Mouse (Mus musculus) liver, adult (tissue): Measurements from ENCODE around the gene Shank3.

ENCODE experiments used
- GATA4 ChIP-seq: IDR thresholded peaks from 2 replicates; pipeline ENCODE4 v1.6.1; 2014; ENCODE audit warnings: mild to moderate bottlenecking, low read length; ENCODE audit not compliant: insufficient replicate concordance

Shank3 gene

DNA sequence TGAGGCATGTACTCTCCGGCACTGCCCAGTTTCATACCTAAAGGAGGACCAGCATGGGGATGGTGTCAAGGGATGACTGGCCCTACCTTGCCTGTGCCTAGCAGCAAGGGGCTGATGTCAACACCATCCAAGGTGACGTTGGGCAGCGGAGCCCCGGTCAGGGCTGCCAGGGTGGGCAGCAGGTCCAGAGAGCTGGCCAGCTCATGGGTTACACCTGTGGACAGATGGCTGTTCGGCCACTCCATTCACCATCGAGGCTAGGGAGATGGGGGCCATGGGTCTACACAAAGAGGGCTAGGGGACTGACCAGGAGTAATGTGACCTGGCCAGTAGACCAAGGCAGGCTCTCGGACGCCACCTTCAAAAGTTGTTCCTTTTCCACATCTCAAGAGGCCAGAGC is 25.5 kb upstream of the Shank3 start:
- TF ChIP-seq GATA4: no peak

DNA sequence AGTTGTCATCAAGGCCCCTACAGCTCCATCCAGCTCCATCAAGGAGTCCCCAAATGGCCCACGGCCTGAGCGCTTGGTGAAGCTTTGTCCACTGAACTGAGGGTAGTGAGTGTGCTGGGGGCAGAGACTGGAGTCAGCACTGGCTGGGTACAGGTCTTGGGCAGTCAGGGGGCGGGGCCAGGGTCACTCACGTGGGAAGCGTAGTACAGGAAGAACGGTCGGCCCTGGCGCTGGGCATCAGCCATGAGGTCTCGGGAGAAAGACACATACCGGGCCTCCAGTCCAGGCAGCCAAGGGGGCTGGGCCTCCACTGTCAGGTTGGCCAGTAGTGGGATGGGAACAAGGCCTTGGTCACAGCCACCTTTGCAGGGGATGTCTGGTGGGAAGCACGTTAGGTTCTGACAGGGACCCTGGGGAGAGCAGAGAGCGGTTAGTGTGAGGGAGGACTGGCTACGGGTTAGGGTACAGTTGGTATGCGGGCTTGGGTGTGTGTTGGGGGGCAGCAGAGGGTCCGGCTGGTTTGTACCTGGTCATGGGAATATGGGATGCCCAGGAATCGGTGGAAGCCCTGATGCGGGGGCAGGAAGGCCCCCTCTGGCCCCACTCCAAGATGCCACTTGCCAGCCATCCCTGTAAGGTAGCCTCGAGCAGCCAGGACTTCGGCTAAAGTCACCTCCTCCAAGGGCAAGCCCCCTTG is 24.7 kb upstream of the Shank3 start:
- no peak for TF ChIP-seq GATA4

DNA sequence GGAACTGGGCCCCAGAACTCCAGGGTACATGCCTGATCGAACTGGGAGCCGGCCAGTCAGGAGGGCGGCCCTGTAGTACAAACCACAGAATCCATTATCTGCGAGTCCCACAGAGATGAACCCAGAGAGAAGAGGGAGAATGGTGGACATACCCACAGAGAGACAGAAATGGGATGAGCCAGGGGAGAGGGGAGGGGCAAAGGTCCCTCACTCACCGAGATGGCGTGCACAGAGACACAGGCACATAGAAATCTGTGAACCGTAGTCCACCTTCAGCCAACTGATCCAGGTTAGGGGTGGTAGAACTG is 24.2 kb upstream of the Shank3 start:
- no peak for TF ChIP-seq GATA4

DNA sequence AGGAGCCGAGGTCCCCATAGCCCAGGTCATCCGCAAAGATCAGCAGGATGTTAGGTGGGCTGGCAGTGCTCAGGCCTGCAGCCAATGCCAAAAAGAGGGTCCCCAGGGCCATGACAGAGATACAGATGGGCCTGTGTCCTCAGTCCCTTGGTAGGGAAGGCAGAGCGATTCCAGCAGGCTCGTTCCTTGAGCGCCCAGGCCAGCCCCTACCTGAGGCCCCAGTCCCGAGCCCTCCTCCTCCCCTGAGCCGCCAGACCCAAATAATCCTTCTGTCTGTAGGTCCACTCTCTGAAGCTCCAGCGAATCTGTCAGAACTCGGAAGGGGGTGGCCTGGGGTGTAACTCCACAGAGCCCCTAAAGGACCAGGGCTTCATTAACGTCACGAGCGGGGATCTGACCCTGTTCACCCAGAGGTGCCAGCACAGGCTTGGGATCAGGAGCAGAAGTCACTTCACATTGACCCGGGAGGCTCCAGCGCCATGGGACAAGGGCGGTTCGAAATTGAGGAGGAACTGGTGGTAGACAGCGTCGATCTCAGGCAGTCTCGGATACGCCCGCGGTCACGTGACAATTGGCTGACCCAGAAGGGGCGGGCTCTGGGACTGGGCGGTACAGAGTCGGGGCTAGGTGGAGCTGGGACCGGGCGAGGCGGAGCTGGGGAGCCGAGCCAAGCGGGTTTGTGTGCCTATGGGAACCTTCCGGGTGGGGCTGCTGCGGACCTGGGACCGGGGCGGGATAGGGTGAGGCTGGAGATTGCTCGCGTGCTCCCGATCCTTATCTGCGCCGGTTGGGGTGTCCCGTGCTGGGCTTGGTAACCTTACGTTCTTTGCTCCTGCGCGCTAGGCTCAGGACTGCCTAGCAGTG is 23.6 kb upstream of the Shank3 start:
- peak; percentile 100 for TF ChIP-seq GATA4

DNA sequence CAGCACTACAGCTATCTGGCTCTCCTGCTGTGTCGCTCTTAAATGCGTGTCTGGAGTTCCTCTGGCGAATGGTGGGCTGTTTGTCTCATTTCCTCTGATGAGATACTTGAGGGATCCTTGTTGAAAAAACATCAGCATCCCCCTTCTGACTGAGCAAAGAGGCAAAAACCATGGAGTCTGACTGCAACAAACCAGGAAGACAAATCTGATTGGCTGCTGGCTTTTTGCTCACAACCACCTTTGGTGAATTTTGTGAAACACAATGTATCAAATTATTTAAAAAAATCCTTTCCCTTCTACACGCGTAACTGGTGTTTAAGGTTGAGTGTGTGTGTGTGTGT is 23.0 kb upstream of the Shank3 start:
- no peak for TF ChIP-seq GATA4

DNA sequence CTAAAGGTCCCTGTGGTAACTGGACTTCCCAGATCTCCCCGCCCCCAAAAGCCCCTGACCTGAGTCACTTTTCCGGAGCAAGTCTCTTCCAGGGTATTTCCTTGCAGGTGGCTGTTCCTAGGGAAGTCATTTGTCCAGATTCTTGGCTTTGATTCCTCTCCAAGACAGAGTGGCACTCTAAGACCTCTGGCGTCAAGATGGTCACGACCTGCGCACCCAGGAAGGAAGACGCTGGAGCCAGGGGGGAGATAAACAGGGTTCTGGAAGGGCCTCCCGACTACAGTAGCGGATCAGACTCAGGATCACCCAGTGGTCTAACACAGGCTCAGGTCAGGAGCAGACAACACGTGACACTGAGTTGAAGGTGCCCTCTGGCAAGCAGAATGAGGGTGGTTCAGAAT is 22.3 kb upstream of the Shank3 start, which contains the start of gene Arsa:
TSS of gene Arsa (minus strand) at position 335 of the 401 bp plus-strand sequence.
- peak; percentile 67; the same call in 1 of the 2 replicates for TF ChIP-seq GATA4

DNA sequence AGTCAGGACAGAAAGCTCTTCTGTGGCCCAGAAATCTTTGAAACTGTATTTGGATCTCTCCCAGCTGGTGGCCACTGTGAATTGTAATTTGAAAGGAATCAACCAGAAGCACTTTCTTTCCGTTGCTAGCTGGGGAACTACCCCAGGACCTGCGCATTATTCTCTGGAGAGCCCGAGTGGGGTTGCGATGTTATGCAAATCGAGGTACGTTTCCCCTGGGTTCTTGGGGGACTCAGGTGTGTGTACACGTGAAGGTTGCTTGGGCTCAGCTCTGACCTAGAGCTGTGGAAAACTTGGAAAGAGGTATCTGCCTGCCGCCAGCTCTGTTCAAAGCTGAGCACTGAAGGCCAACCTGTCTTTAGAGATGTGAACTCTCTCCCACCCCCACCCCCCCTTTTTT is 21.6 kb upstream of the Shank3 start:
- TF ChIP-seq GATA4: no peak

DNA sequence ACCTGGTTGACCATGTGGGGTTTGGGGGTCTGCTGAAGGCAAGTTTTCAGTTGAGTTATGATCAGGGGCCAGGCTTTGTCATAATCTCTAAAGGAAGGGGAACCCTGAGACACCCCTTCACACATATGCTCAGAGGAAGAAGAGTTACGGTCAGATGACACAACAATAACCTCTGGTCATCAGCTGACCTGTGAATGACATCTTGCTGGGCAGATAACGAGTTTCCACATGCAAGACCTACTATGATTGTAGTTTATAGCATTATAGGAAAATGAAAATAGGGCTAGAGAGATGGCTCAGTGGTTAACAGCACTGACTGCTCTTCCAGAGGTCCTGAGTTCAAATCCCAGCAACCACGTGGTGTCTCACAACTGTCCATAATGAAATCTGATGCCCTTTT is 20.8 kb upstream of the Shank3 start:
- TF ChIP-seq GATA4: peak; percentile 53; the same call in 1 of the 2 replicates

DNA sequence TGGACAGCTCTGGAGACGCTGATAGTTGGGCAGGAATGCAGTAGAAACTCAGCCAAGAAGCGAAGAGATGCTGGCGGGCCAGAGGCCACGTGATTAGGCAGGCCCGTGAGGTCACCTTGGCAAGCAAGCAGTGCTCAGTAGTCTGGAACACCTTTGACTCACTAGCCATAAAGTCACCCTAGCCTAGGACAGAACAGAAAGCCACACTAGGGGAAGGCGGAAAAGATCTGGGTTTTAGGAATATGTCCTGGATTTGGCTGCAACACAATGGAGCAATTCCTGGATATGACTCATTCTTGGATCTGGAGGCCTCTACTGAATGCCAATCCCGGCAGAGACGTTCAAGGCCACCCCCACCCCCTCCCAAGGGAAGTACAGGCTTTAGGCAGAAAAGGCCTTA is 18.8 kb upstream of the Shank3 start:
- no peak for TF ChIP-seq GATA4

DNA sequence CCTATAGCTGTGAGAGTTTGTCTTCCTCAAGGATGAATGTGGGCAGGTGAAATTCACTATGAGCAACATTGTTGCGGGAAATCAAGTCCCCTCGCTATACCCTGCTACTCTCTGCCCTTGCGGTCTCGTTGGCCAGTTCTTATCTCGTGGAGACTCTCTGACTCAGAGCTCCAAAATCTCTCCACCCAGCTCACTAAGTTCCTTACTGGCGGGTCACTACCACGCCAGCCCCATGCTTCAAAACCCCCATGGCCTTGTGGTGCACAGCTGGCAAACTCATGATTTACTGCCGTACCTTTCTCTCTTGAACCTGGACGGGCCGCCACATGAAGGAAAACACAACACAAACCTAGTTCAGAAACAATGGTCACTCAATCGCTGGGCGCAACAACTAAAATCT is 11.2 kb upstream of the Shank3 start:
- no peak for TF ChIP-seq GATA4

DNA sequence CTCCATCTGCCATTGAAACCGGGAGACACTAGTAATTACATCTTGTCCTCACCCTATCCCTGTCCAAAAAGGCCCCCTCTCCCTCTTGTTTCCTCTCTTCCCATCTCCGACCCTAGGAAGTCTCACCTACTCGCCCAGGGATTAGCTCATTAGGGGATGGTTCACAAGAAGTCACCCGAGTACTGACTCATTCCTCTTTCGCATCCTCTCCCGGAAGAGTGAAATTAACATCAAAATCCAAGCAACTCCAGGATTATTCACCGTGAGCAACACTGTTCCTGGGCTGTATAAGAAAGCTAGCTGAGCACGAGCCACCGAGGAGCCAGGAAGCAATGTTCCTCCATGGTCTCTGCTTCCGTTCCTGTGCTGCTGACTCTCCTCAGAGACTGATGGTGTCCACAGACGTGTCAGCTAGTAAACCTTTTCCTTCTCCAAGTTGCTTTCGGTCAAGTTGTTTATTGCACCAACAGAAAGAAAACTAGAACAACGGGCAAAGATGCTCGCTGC is 10.8 kb upstream of the Shank3 start:
- TF ChIP-seq GATA4: no peak

DNA sequence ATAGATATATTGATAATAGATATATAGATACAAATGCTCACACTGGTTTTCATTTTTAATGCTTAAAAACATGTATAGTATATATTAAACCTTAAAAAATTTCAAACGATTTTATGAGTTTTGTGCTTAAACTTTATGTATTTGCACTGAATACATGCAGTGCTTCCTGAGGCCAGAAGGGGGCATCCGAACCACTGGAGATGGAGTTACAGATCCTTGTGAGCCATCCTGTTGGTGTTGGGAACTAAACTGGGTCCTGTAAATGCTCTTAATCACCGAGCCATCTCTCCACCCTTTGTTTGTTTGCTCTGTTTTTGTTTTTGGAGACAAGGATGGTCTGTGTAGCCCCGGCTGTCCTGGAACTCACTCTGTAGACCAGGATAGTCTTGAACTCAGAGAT is 4.5 kb upstream of the Shank3 start:
- no peak for TF ChIP-seq GATA4

DNA sequence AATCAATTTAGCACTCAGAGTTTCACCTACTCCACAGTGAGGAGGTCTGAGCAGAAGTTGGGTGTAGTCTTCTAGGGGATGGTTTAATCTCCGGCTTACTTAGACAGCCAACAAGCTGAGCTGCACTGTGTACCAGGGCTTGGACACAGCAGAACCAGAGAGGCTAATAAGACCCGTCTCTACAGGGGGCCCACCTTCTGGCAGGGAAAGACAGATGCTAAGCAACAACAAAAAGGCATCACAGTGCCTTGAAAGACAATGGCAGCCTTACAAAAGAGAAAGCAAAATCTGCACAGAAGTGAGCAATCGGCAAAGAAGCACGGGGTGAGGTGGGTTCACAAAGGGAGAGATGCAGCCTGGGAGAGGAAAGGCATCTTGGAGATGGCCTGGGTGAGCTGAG is 3.3 kb upstream of the Shank3 start:
- no peak for TF ChIP-seq GATA4

DNA sequence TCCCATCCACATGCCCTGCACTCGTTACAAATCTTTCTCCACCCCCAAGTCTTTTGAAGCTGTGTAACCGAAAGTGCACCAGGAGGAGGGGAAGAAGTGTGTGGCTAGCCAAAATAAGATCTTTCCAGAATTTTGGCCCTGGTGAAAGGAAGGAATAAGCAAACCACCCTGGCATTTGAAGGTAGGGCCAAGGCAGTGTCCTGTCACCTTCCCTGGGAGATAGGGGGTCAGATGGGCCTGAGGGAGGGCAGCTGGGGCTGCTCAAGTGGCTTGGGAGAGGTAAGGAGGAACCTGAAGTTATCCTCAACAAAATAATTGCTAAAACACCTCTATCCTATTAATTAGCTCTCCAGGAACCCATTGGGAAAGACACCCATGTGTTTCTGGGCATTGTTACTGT is 2.6 kb upstream of the Shank3 start:
- no peak for TF ChIP-seq GATA4

DNA sequence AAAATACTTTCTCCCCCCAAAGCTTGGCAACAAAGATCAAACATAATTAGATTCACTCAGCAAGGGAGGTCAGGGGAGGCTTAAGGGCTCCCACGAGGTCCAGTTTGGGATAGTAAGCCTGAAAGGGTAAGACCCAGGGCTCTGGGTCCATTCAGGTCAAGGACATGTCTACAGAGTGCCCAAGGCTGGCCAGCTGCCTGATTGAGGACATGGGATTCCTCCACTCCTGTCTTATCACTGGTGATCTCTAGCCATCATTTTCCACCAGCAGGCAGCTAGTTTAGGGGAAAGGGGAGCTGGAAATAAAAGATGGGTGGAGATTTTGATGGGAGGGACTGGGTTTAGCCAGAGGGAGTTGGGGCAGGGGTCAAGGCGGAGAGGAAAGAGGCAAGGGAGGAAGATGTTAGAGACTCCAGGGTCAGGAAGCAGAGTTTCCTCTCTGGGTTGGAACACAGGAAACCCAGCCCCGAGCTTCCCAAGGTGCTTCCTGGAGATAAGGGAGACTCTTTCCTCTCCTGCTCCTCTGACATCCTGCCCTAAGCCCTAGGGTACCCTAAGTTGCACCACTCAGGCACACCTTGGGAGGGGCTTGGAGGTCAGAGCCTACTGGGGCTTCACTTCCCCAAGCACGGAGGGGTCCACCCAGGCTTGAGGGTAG is 1.9 kb upstream of the Shank3 start:
- peak; percentile 96 for TF ChIP-seq GATA4
